19 mouse cellular contexts compared by ENCODE assay signal in the genomic region with DNA sequence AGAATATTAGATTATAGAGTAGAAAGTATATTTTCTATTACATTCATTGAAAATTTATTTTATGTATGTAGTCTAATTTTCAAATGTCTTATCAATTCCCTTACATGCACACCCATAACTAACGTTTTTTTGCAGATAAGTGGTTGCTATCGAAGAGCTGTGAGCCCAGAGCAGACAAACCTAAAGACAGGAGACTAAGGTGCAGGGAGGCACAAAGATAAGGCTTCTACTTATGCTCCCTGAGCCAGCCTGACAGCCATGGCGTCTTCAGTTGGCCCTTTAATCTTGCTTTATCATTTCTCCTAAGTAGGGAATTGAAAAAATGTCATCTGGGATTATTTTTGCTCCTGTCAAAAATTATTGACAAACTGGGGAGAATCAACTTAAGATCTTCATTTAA. TPM values are rescaled to one million over a fixed set of nuclear protein-coding genes. Genes with fewer than 3 reads are reported as not detected.
DNase-seq lines count a peak whose midpoint lies in the region; ATAC-seq lines count a peak whose summit lies in the region.
"Had no signal": no experiment of that assay in that cellular context is flagged by ENCODE, and none has a peak within 500 bp of the region (broad histone marks: within the 10 kb centered on the region; RNA-seq: fewer than 3 reads in every experiment).

No protein-coding gene starts in this region.

- 59% methylated on average over 3 of the region's 3 CpGs for WGBS in lung, embryonic 16.5 days
- WGBS in kidney, embryonic 16.5 days = 65% methylated on average over 3 of the region's 3 CpGs

- H3K4me1 ChIP-seq in lung, embryonic 16.5 days (replicated peaks; ENCODE audit: control insufficient read depth, insufficient read depth, low read length) = 0 out of 2 replicates have a peak, but pooled peaks cover 1% of the 10 kb centered on the region
- no peaks in the 10 kb centered on the region for H3K4me1 ChIP-seq in kidney, embryonic 16.5 days (ENCODE audit: insufficient read depth, low read length)
- H3K4me1 ChIP-seq: hindbrain, embryonic 15.5 days; neural tube, embryonic 13.5 days had no signal

- no peaks in the 10 kb centered on the region for H3K27me3 ChIP-seq in lung, embryonic 16.5 days (ENCODE audit: control insufficient read depth, insufficient read depth, low read depth, low read length)
- H3K27me3 ChIP-seq in kidney, embryonic 16.5 days (ENCODE audit: insufficient read depth, low read length) = peaks cover 7% of the 10 kb centered on the region; the same call in 1 of the 2 replicates
- H3K27me3 ChIP-seq: hindbrain, embryonic 15.5 days had no signal

- H3K27ac ChIP-seq in lung, embryonic 16.5 days (ENCODE audit: low read length) = peak overlapping the region; percentile 57; the same call in 1 of the 2 replicates
- no peak overlapping the region for H3K27ac ChIP-seq in kidney, embryonic 16.5 days (ENCODE audit: low read length)
- H3K27ac ChIP-seq: hindbrain, embryonic 15.5 days; midbrain, embryonic 12.5 days; neural tube, embryonic 13.5 days had no signal

- H3K9ac ChIP-seq in lung, embryonic 16.5 days (ENCODE audit: low read length) = no peak overlapping the region
- H3K9ac ChIP-seq in kidney, embryonic 16.5 days (replicated peaks; ENCODE audit: low read length) = no peak overlapping the region
- H3K9ac ChIP-seq: hindbrain, embryonic 15.5 days; midbrain, embryonic 12.5 days; neural tube, embryonic 13.5 days had no signal

- no peak overlapping the region for H3K4me2 ChIP-seq in lung, embryonic 16.5 days (ENCODE audit: low read depth, low read length)
- no peak overlapping the region for H3K4me2 ChIP-seq in kidney, embryonic 16.5 days (replicated peaks; ENCODE audit: low read depth, low read length)
- H3K4me2 ChIP-seq: hindbrain, embryonic 15.5 days; midbrain, embryonic 12.5 days; neural tube, embryonic 13.5 days had no signal

- H3K9me3 ChIP-seq in lung, embryonic 16.5 days (ENCODE audit: control insufficient read depth, low read length) = no peaks in the 10 kb centered on the region
- H3K9me3 ChIP-seq in kidney, embryonic 16.5 days (ENCODE audit: low read length) = no peaks in the 10 kb centered on the region
- H3K9me3 ChIP-seq: hindbrain, embryonic 15.5 days; midbrain, embryonic 12.5 days; neural tube, embryonic 13.5 days had no signal

- ATAC-seq in lung, embryonic 16.5 days (ENCODE audit: low read depth) = no peak
- 0 out of 2 replicates have a peak, but pooled peaks have one; percentile 19 for ATAC-seq in megakaryocyte, adult 5-6 weeks (ENCODE audit: poor library complexity, severe bottlenecking)
- ATAC-seq in kidney, embryonic 16.5 days (ENCODE audit: low FRiP score, low TSS enrichment) = no peak
- ATAC-seq: forebrain, embryonic 14.5 days had no signal

- no peak for DNase-seq in lung, postnatal 4 days
- peak; percentile 75 for DNase-seq in c-Kit-positive CD71-positive TER-119-negative erythroid progenitor cells, embryonic 14.5 days (ENCODE audit: low read depth)
- DNase-seq in liver = peak; percentile 78
- no peak for DNase-seq in cerebellum, postnatal 10 days
- no peak for DNase-seq in layer of hippocampus, adult 11-12 months (ENCODE audit: low spot score)
- DNase-seq: adrenal gland, adult 2 months; cerebellum, adult 9-11 months; kidney, adult 11 months; kidney, postnatal 36 days; lung, postnatal 10 days; right cerebral cortex, postnatal 4 days; thymus, adult 2 months had no signal

- no peaks in the 10 kb centered on the region for H3K36me3 ChIP-seq in lung, embryonic 16.5 days (ENCODE audit: control insufficient read depth, insufficient read depth, low read length)
- H3K36me3 ChIP-seq in kidney, embryonic 16.5 days (ENCODE audit: insufficient read depth, low read length) = no peaks in the 10 kb centered on the region
- H3K36me3 ChIP-seq: hindbrain, embryonic 15.5 days; midbrain, embryonic 12.5 days; neural tube, embryonic 13.5 days had no signal

- no peak overlapping the region for H3K4me3 ChIP-seq in lung, embryonic 16.5 days (ENCODE audit: low read length)
- no peak overlapping the region for H3K4me3 ChIP-seq in kidney, embryonic 16.5 days (ENCODE audit: low read length)
- H3K4me3 ChIP-seq: hindbrain, embryonic 15.5 days; midbrain, embryonic 12.5 days; neural tube, embryonic 13.5 days had no signal

RNA-seq across cellular contexts. Expression of gene Fam241a, which starts 6.6 kb away (rescaled TPM):
- polyA plus RNA-seq in lung, embryonic 16.5 days (2015; fragmentation: Nextera tagmentation; extraction: Ambion mirVana) = 9.0 and 10.7 TPM in 2 replicates
- total RNA-seq in megakaryocyte, adult 5-6 weeks (2015) = 53.1 and 59.7 TPM in 2 replicates
- 31.8 and 35.9 TPM in 2 replicates for total RNA-seq in megakaryocyte, adult 5-6 weeks (2017)
- 3.7 and 5.0 TPM in 2 replicates for polyA plus RNA-seq in kidney, embryonic 16.5 days (2015; fragmentation: Nextera tagmentation; extraction: Ambion mirVana)

RNA-seq across cellular contexts. Expression of gene Ap1ar, which starts 52.2 kb away (rescaled TPM):
- 38.3 and 40.8 TPM in 2 replicates for polyA plus RNA-seq in lung, embryonic 16.5 days (2015; fragmentation: Nextera tagmentation; extraction: Ambion mirVana)
- 36.1 and 50.7 TPM in 2 replicates for total RNA-seq in megakaryocyte, adult 5-6 weeks (2015)
- 41.5 and 43.3 TPM in 2 replicates for total RNA-seq in megakaryocyte, adult 5-6 weeks (2017)
- polyA plus RNA-seq in kidney, embryonic 16.5 days (2015; fragmentation: Nextera tagmentation; extraction: Ambion mirVana) = 49.3 and 50.9 TPM in 2 replicates

Comparison
In these comparisons a context has a peak if more than half of its experiments do, and no peak if none do; other contexts are left out.
1. DNase-seq: peak in c-Kit-positive CD71-positive TER-119-negative erythroid progenitor cells, embryonic 14.5 days (single experiment) and liver (single experiment); none in lung, postnatal 4 days (0 of 2), cerebellum, postnatal 10 days (0 of 2) and layer of hippocampus, adult 11-12 months (single experiment).